Mouse (Mus musculus) urinary bladder, postnatal 4 days (tissue): Measurements from ENCODE around the gene Ewsr1.

Experiments
- DNase-seq, 2 experiments: peaks; one replicate each; pipeline ENCODE4 v3.0.0; 2021 to 2022; ENCODE audit warnings: low spot score in 2 of 2

The Ewsr1 gene

GRCm38 (mm10) chr11:5057856-5058641 is 41.0 kb downstream of the Ewsr1 start, which contains the start of gene Rasl10a:
Gene Rasl10a, plus strand, starts transcription at chr11:5058128.
- DNase-seq = no peak

- no peak for DNase-seq
These were observed 41.6 kb downstream of the Ewsr1 start for GRCm38 (mm10) chr11:5057541-5057855.

- DNase-seq = no peak
These were observed 42.0 kb downstream of the Ewsr1 start for GRCm38 (mm10) chr11:5057064-5057463.

GRCm38 (mm10) chr11:5055945-5056938 is 42.8 kb downstream of the Ewsr1 start:
- no peak for DNase-seq

- DNase-seq = no peak
These were observed 44.2 kb downstream of the Ewsr1 start for GRCm38 (mm10) chr11:5054874-5055273.

- no peak for DNase-seq
These were observed 44.9 kb downstream of the Ewsr1 start for GRCm38 (mm10) chr11:5054151-5054550.

GRCm38 (mm10) chr11:5052200-5052854 is 46.7 kb downstream of the Ewsr1 start:
- DNase-seq = no peak

DNA sequence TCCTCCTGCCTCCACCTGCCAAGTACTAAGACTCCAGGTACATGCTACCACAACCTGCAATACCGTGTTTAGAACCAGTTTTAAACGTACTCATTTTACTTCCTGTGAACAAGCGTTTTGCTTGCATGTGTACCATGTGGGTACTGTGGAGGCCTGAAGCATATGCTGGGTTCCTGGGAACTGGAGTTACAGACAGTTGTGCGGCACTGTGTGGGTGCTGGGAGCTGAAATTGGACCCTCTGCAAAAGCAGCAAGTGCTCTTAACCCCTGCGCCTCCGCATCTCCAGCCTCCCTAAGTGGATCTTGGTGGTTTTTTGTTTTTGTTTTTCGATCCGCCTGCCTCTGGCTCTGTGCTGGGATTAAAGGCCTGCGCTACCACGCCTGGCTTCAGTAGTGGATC is 47.4 kb downstream of the Ewsr1 start:
- DNase-seq = no peak

DNA sequence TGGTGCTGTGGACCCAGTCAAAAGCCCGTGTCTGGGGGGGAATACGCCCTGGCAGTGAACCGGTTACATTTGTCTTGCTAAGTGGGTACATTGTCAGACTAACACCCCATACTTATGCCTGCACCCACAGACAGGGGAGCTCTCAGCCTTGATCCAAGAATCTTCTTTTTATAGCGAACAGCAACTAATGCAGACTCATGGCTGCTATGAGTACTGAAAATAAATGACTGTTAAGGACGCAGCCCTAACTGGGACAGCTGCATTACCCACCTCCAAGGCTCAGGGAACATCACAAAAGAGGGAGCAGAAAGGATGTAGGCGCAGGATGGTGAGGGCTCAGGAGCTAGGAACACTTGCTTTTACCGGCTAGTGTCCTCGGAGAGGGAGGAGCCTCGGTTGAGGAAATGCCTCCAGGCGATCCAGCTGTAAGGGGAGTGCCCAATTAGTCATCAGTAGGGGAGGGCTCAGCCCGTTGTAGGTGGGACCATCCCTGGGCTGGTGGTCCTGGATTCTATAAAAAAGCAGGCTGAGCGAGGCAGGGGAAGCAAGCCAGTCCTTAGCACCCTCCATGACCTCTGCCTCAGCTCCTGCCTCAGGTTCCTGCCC is 52.6 kb downstream of the Ewsr1 start:
- no peak for DNase-seq

DNA sequence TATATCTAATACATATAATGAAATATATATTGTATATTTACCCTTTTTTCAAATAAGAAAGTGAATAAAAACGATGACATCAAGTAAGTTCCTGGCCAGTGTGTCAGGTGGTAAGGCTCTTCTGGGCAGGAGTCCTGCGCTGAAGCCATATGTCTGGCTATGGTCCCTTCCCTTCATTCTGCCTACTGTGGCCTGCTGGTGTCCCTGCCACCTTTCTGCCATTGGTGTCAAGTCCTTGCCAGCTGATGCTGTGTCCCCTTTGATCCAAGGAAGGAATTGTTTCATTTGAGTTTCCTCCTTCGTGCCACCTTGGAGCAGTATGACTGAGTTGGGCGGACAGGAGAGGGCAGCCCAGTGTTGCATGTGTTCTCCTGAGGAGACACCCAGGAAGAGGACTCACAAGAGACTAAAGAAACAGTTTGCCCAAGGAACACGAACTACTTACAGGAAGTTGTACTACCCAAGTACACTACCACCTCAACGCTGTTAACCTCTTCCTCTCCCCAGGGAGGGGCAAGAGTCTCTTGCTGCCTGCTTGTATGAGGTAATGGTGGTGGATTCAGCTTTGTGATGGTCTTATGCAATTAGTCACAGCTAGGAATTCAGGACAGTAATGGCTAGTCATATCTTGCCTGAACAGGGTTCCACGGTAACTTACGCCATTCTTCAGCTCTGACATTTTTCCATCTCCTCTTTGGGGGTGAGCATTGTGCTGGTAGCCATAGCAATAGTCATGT is 56.3 kb downstream of the Ewsr1 start:
- no peak for DNase-seq

DNA sequence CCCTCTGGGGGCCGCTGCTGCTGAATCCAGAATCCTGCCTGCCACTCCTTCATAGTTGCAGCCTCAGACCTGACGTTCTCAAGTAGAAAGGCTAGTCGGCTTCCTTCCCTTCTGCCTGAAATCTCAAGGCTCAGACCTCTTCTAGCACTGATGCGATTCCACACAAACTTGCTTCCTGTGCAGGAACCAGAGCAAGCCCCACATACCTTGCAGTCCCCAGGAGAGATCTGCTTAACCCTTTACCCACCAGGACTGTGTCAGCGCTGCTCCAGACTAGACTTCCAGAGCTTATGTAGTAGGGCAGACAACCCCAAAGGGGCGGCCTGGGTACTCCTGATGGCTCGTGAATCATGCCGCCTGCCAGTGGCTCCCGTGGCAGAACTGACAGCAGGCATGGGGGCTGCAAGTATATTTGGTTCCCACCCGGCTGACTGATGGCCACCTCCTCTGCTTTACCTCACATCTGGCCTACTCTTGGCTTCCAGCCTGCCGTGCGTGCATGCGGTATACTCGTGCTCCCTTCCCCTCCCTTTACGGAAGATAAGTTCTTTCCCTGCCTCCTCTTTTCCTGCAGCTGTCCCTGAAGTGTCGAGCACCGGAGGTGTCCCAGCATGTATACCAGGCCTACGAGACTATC is 57.8 kb downstream of the Ewsr1 start:
- no peak for DNase-seq

DNA sequence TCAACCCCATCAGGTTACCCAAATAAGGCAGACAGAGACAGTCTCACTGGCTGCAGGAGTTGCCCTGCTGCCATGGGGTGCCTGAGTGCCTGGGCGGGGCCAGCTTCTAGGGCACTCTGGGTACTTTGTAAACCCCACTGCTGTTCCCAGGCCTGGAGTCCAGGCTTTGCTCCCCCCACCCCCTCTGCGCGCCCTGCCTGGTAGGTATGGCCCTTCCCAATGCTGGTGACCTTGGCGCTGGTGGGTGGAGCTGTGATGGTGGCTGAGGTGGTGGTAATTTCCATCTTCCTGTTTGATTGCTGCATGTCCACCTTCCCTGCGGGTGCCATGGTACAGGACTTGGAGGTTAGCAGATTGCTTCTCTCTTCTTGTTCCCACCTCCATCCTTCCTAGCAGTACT is 58.5 kb downstream of the Ewsr1 start:
- DNase-seq = no peak

DNA sequence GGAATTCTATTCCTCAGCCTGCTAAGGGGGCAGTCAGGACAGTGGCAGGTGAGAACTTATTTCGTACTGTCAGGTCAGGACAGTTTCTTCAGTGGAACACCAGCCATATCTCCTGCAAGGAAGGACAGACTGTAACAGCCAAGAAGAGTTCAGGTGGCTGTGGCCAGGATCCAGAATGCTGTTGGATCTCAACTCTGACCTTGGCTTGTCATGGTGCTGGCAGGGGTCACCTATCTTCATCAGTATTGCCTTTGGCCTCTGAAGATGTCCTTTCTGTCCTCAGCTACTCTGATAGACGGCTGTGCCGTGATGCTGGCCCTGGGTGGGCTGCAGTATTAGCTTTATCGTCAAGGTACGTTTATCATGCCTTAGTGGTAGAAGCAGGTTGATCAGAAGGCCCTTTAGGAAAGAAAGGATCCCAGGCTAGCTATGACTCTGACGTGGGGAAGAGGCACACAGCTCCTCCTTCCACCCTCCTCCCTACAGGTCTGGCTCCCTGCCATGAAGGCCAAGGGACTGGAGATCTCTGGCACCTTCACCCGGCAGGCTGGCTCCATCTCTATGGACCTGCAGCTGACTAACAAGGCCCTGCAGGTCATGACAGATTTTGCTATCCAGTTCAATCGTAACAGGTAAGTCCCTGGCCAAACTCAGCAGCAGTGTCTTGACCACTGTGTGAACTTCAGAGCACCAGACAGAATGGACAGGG is 61.8 kb downstream of the Ewsr1 start:
- DNase-seq = no peak

GRCm38 (mm10) chr11:5035421-5035820 is 63.6 kb downstream of the Ewsr1 start:
- DNase-seq = no peak

- no peak for DNase-seq
These were observed 65.9 kb downstream of the Ewsr1 start for GRCm38 (mm10) chr11:5033136-5033535.

GRCm38 (mm10) chr11:5032706-5033105 is 66.4 kb downstream of the Ewsr1 start:
- DNase-seq = no peak

DNA sequence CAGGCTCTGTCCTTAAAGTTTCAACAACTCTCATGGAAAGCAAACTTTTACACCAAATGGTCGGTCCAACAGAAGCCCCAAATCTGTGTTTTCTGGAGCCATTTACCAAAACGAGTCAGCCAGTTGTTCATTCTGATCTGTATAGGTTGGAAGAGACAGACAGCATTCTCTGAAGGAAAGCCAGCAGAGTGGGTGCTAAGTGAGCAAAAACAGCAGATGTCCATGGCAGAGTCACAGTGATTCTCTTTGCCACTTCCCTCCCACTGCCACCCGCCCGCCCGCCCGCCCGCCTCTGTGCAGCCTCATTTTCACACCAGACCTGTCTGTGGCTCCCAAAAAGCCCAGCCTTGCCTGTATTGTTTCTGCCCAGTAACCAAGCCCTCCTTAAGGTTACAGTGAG is 70.8 kb downstream of the Ewsr1 start:
- no peak for DNase-seq

- DNase-seq = no peak
These were observed 74.0 kb downstream of the Ewsr1 start for GRCm38 (mm10) chr11:5025108-5025507.
